Mouse (Mus musculus): ENCODE measurements at regions not wholly inside any gene's neighbourhood (a gene's known extent, or its start where the extent isn't known, plus 50 kb on each side); places are given as distances from the start of the nearest gene placed in this dataset.
A peak's percentile ranks its signal among the peaks of the same experiment; 100 is the strongest.

GRCm38 (mm10) chr10:35328319-35328862, 383.3 kb downstream of the Amd2 start:
- no peak for DNase-seq (ENCODE audit: extremely low spot score)

GRCm38 (mm10) chr10:35298775-35299174, 412.9 kb downstream of the Amd2 start:
- no peak for DNase-seq (ENCODE audit: extremely low spot score)

GRCm38 (mm10) chr10:35265066-35265465, 446.6 kb downstream of the Amd2 start:
- DNase-seq (ENCODE audit: extremely low spot score), result no peak

- DNase-seq (ENCODE audit: extremely low spot score), result peak; percentile 20
These were observed 475.3 kb downstream of the Amd2 start for GRCm38 (mm10) chr10:35236431-35236830.

- no peak for DNase-seq (ENCODE audit: extremely low spot score)
These were observed 476.4 kb downstream of the Amd2 start for GRCm38 (mm10) chr10:35235260-35235659.

GRCm38 (mm10) chr10:35229540-35229939, 482.2 kb downstream of the Amd2 start:
- DNase-seq (ENCODE audit: extremely low spot score), result no peak
